Mouse (Mus musculus) liver, embryonic 16.5 days (tissue): ENCODE data around the gene Phf21b. TPM values are rescaled to one million over a fixed set of nuclear protein-coding genes. Genes with fewer than 3 reads are reported as not detected.

ENCODE experiments used
- ATAC-seq: fragments of 200-750 bp; cut with Nextera tagmentation; 2 replicates; pipeline ENCODE4 v1.8.0; 2017; ENCODE audit warnings: low read depth, mild to moderate bottlenecking, moderate number of reproducible peaks, moderate library complexity
- H3K27ac ChIP-seq: fragments of 300-500 bp; sonication (generic); 2 replicates; pipeline ENCODE4 v1.5.1; 2014; ENCODE audit warnings: mild to moderate bottlenecking, low read length
- H3K27me3 ChIP-seq: fragments of 300-500 bp; sonication (generic); 2 replicates; pipeline ENCODE4 v1.6.1; 2014; ENCODE audit warnings: low read depth, low read length, mixed read lengths; ENCODE audit not compliant: control insufficient read depth, insufficient read depth
- H3K36me3 ChIP-seq: fragments of 300-500 bp; sonication (generic); 2 replicates; pipeline ENCODE4 v1.6.1; 2014; ENCODE audit warnings: mild to moderate bottlenecking; ENCODE audit not compliant: control insufficient read depth, insufficient read depth
- H3K4me1 ChIP-seq: fragments of 300-500 bp; sonication (generic); 2 replicates; pipeline ENCODE4 v1.6.1; 2014; ENCODE audit warnings: low read depth, low read length, mixed read lengths; ENCODE audit not compliant: control insufficient read depth
- H3K4me2 ChIP-seq: fragments of 300-500 bp; sonication (generic); 2 replicates; pipeline ENCODE4 v1.6.1; 2014; ENCODE audit warnings: low read depth, low read length, mixed read lengths
- H3K4me3 ChIP-seq: fragments of 300-500 bp; sonication (generic); 2 replicates; pipeline ENCODE4 v1.5.1; 2014; ENCODE audit warnings: low read depth, mild to moderate bottlenecking, low read length
- H3K9ac ChIP-seq: fragments of 300-500 bp; sonication (generic); 2 replicates; pipeline ENCODE4 v1.6.1; 2014; ENCODE audit warnings: low read depth, low read length
- H3K9me3 ChIP-seq: fragments of 300-500 bp; sonication (generic); replicated peaks from 2 replicates; pipeline ENCODE4 v1.6.1; 2016; ENCODE audit warnings: low read length; ENCODE audit not compliant: control insufficient read depth
- WGBS: fragments of 180-500 bp; shearing (Covaris S2); extraction: QIAGEN DNeasy Blood & Tissue Kit; methylation state at CpG from one replicate; pipeline ENCODE4 v1.1.7; 2014; ENCODE audit not compliant: insufficient replicate concordance; 5-methylcytosine and 5-hydroxymethylcytosine counted together
- polyA plus RNA-seq: library from polyadenylated mRNA; unstranded; fragments of >200 nt; fragmentation: Nextera tagmentation; extraction: Ambion mirVana; gene quantifications from 2 replicates; pipeline ENCODE4 v1.2.1, GENCODE M21; 2015

Gene Phf21b
- polyA plus RNA-seq, 1 experiment from 2014 or later, result not detected

GRCm38 (mm10) chr15:84877029-84877815, 21.4 kb upstream of the Phf21b start:
- Histone ChIP-seq H3K27me3 (no peaks in the 10 kb centered on the region), H3K4me1 (no peaks in the 10 kb centered on the region), H3K4me2 (no peak overlapping the region), H3K4me3 (no peak overlapping the region), H3K9me3 (no peaks in the 10 kb centered on the region), H3K27ac (no peak overlapping the region), H3K36me3 (no peaks in the 10 kb centered on the region), H3K9ac (no peak overlapping the region)
- WGBS, result 58% methylated on average over 12 of the region's 12 CpGs
- no peak for ATAC-seq

GRCm38 (mm10) chr15:84873867-84874266, 18.0 kb upstream of the Phf21b start:
- Histone ChIP-seq H3K27me3 (no peaks in the 10 kb centered on the region), H3K9ac (no peak overlapping the region), H3K4me3 (no peak overlapping the region), H3K4me2 (no peak overlapping the region), H3K27ac (no peak overlapping the region), H3K9me3 (no peaks in the 10 kb centered on the region), H3K4me1 (no peaks in the 10 kb centered on the region), H3K36me3 (no peaks in the 10 kb centered on the region)
- ATAC-seq, result no peak
- WGBS, result 58% methylated on average over 4 of the region's 4 CpGs

GRCm38 (mm10) chr15:84873079-84873478, 17.2 kb upstream of the Phf21b start:
- H3K9ac ChIP-seq, result no peak overlapping the region
- no peak overlapping the region for H3K4me3 ChIP-seq
- H3K27ac ChIP-seq, result no peak overlapping the region
- no peaks in the 10 kb centered on the region for H3K4me1 ChIP-seq
- no peak for ATAC-seq
- 68% methylated on average over 11 of the region's 11 CpGs for WGBS
- no peaks in the 10 kb centered on the region for H3K36me3 ChIP-seq
- H3K4me2 ChIP-seq, result no peak overlapping the region
- no peaks in the 10 kb centered on the region for H3K27me3 ChIP-seq
- no peaks in the 10 kb centered on the region for H3K9me3 ChIP-seq

GRCm38 (mm10) chr15:84871802-84872201, 16.0 kb upstream of the Phf21b start:
- Histone ChIP-seq H3K9me3 (no peaks in the 10 kb centered on the region), H3K27ac (no peak overlapping the region), H3K9ac (no peak overlapping the region), H3K27me3 (no peaks in the 10 kb centered on the region), H3K4me2 (no peak overlapping the region), H3K4me1 (no peaks in the 10 kb centered on the region), H3K36me3 (no peaks in the 10 kb centered on the region), H3K4me3 (no peak overlapping the region)
- no peak for ATAC-seq
- WGBS, result 53% methylated on average over 3 of the region's 3 CpGs

GRCm38 (mm10) chr15:84861911-84862310, 6.1 kb upstream of the Phf21b start:
- H3K4me3 ChIP-seq, result no peak overlapping the region
- no peaks in the 10 kb centered on the region for H3K9me3 ChIP-seq
- 72% methylated on average over 8 of the region's 8 CpGs for WGBS
- H3K4me1 ChIP-seq, result no peaks in the 10 kb centered on the region
- H3K27me3 ChIP-seq, result peaks cover 12% of the 10 kb centered on the region
- H3K27ac ChIP-seq, result no peak overlapping the region
- no peak overlapping the region for H3K4me2 ChIP-seq
- no peak overlapping the region for H3K9ac ChIP-seq
- ATAC-seq, result no peak
- H3K36me3 ChIP-seq, result no peaks in the 10 kb centered on the region

GRCm38 (mm10) chr15:84857623-84858022, 1.8 kb upstream of the Phf21b start:
- 44% methylated on average over 2 of the region's 2 CpGs for WGBS
- ATAC-seq, result no peak

GRCm38 (mm10) chr15:84854921-84855901, 638 bp downstream of the Phf21b start:
- peaks cover 64% of the 10 kb centered on the region for H3K27me3 ChIP-seq
- H3K36me3 ChIP-seq, result no peaks in the 10 kb centered on the region
- peaks cover 8% of the 10 kb centered on the region for H3K4me1 ChIP-seq
- H3K4me3 ChIP-seq, result peak overlapping the region; percentile 61
- under 1% methylated on average over 87 of the region's 88 CpGs for WGBS
- H3K9ac ChIP-seq, result no peak overlapping the region; the same call in 1 of the 2 replicates
- H3K4me2 ChIP-seq, result peak overlapping the region; percentile 83
- no peak overlapping the region for H3K27ac ChIP-seq
- no peaks in the 10 kb centered on the region for H3K9me3 ChIP-seq
- ATAC-seq, result no peak

More at GRCm38 (mm10) chr15:84857623-84858022, 1.8 kb upstream of the Phf21b start:
- H3K27me3 ChIP-seq, result peaks cover 55% of the 10 kb centered on the region
- no peaks in the 10 kb centered on the region for H3K36me3 ChIP-seq
- no peak overlapping the region for H3K4me2 ChIP-seq
- no peaks in the 10 kb centered on the region for H3K9me3 ChIP-seq
- no peak overlapping the region for H3K27ac ChIP-seq
- no peak overlapping the region for H3K4me3 ChIP-seq
- H3K9ac ChIP-seq, result no peak overlapping the region
- peaks cover 8% of the 10 kb centered on the region for H3K4me1 ChIP-seq

- no peak for ATAC-seq
- Histone ChIP-seq H3K36me3 (no peaks in the 10 kb centered on the region), H3K27me3 (peaks cover 64% of the 10 kb centered on the region), H3K9me3 (no peaks in the 10 kb centered on the region), H3K27ac (no peak overlapping the region), H3K9ac (no peak overlapping the region), H3K4me2 (peak overlapping the region; percentile 83), H3K4me3 (peak overlapping the region; percentile 61), H3K4me1 (peaks cover 8% of the 10 kb centered on the region)
- under 1% methylated on average over 49 of the region's 49 CpGs for WGBS
These were observed 1.6 kb downstream of the Phf21b start for GRCm38 (mm10) chr15:84854171-84854811.
